Mouse (Mus musculus): ENCODE results near the gene Nt5c3b.

The Nt5c3b gene

DNA sequence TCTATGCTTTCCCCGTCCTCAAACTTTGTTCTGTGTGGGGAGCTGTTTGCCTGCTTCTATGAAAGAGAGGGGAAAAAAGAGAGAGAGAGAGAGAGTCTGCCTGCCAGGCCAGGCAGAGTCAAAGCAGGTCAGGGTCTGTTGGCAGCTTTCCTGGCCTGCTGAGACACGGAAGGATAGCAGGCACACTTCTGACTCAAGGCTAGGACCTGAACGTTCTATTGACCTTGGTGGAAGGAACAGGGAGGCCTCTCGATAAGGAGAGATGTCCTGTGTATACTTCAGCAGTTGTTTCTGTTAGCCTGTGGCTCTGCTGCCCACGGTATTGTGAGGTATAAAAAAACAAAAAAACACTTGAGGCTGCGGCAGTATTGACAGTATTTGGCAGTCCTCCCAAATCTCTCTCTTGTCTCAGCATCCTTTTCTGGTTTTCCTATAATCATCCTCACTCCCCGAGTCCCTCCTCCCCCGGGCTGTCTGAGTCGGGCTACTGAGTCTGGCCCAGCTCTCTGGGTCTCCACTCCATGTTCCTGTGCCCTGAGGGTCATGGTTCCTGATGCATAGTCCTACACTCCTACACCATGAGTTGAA, 12.9 kb downstream of the Nt5c3b start:
- no peak for DNase-seq (ENCODE audit: low spot score in 2 of 2)

DNA sequence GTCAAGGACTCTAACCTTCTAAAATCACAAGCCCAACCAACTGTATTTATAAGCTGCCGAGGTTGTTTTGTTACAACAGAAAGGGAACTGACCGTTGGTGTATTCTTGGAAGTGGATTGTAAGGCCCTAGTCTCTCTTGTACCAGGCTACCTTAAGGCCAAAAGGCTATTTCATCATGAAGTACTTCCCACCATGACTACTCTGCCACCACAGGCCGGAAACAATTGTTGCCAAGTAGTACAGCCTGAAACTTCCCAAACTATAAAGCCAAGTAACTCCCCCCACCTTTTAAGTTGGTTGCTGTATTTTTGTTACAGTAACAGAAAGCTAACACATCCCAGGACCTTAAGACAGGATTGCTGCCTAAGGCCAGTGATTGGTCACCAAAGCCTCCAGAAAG, 14.8 kb downstream of the Nt5c3b start:
- DNase-seq (ENCODE audit: low spot score in 2 of 2), result no peak

DNA sequence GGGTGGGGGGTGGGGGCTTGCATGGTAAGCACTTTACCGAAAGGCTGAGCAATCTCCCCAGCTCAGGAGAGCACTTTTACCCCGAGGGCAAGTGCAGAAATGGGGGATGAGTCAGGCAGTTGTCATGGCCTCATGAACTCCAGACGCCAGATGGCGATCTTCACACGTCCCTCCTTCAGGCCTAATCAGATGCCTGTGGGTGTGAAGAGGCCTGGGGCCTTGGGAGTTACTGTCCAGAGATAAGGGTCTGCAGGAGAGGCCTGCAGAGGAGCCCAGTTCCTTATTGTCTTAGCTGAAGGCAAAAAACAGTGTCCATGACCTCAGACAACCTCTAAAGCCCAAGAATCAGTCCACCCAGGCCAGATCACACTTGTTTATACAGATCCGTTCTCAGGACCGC, 15.8 kb downstream of the Nt5c3b start:
- peak in 1 of 2 experiments; percentile 77 for DNase-seq (ENCODE audit: low spot score in 2 of 2)

DNA sequence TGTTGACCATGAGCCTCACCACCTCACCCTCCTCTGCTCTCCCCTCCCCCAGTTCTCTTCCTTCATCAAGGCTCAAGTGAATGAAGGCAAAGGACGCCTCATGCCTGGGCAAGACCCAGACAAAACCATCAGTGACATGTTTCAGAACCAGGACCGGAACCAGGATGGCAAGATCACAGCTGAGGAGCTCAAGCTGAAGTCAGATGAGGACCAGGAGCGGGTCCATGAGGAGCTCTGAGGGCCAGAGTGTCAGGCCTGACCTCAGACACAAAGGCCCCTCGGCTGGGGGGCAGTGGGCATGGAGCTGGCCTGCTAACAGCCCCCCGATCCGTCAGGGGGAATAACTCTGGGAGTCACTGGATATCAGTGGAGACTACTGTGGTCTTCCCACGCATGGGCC, 17.8 kb downstream of the Nt5c3b start:
- no peak for DNase-seq (ENCODE audit: low spot score in 2 of 2)

DNA sequence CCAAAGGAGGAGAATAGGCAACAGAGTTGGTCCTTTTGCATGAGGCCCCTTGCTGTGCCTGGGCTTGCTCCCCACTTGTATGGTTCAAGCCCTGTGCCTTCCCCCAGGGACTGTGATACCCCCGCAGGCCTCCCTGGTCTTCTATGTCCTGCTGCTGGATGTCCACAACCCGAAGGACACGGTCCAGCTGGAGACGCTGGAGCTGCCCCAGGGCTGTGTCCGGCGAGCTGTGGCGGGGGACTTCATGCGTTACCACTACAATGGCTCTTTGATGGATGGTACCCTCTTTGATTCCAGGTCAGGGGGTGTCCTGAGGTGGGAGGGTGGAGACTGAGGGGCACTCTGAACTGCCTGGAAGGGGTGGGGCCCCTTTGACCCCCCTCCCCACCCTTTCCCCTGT, 20.1 kb downstream of the Nt5c3b start:
- no peak for DNase-seq (ENCODE audit: low spot score in 2 of 2)

DNA sequence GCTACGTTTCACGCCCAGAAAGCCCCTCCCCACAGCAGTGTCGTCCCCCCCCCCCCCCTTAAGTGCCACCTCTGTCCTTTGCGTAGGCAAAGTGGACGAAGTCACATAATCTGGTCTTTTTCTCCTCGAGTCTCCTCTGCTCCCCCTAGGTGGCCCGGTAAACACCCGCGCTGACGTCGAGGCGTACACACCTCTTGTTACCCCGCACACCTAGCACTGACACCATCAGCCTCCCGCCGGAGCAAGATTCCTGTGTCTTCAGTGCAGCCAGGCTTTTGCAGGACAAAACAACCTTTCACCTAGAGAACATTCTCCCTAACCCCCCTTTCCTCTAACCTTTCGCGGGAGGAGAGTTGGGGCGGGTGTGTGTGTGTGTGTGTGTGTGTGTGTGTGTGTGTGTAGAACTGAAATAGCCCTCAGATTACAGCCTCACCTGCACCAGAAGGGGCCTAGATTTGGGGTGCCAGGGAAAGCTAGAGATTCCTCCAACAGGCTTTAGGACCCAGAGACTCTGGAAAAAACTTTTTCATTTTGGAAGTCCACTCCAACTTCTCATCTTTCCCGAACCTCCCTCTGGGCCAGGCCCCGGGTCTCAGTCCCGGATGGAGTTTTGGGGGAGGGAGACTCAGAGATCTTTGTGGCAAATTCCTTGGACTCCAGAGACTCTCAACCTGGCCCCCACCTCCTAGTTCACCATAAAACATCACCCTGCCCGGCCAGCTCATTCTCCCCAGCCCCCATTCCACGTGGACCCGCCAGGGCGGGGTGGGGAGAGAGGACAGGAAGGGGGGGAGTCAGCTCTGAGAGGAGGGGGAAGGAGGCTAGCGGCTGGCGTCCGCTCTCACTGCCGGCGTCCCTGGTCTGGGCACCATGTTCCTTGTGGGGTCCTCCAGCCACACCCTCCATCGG, 26.4 kb downstream of the Nt5c3b start, which contains the start of gene Fkbp10:
Gene Fkbp10 (plus strand): TSS at position 784 of the 909 bp plus-strand sequence.
- no peak for DNase-seq (ENCODE audit: low spot score in 2 of 2)

DNA sequence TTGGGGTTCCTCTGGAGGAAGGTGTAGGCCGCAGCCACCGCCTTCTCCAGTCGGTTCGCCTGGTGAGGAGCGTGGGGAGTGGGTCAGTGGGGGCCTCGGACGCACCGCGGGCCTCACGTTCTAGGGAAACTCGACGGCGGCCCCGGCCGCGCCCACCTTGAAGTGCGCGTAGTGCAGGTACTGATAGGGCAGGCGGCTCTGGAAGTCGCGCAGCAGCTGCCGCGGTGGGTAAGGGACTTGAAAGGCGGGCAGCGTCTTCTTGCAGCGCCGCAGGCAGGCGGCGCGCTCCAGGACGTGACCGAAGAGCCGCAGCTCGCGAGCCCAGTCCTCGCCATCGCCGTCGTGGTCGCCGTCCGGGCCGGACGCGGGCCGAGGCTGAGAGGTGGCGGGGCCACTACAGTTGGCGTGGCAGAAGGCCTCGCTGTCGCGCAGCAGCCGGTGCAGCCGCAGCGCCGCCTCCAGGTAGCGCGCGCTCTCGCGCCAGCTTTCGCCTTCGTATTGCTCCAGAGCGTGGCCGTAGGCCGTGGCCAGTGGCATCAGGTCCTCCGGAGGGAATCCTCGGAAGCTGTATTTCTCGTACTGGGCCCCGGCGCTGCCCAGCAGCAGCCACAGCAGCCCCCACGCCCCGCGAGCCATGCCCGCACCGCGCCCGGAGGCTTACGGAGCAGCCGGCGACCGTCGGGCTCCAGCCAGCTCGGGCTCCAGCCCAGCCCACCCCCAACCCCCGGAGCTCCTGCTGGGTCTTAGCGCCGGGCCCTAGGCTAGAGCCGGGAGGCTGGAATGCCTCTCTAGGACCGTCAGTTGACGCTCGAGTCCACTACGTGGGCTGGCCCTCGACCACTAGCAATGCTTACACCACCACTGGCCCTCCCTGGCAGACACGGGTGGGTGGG, 27.3 kb downstream of the Nt5c3b start, which contains the start of gene P3h4:
Gene P3h4 (minus strand): TSS at position 816 of the 893 bp plus-strand sequence.
- DNase-seq (ENCODE audit: low spot score in 2 of 2), result peak in 1 of 2 experiments; percentile 74

DNA sequence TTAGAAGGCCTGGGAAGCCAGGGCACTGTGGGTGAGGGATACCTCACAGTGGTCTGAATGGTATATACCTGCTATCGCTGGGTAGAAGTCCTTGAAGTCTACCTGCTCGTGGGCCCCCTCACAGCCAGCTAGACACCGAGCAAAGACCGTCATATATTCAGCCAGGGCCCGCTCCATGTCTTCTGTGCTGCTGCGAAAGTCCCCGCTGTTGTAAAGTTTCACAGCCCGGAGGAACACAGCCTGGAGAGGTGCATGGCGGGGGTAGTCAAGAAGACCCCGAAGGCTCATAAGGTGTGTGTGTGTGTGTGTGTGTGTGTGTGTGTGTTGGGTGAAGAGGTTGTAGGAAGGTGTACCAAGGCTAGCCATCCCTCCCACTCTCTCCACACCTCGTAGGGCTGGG, 28.1 kb downstream of the Nt5c3b start:
- no peak for DNase-seq (ENCODE audit: low spot score in 2 of 2)

DNA sequence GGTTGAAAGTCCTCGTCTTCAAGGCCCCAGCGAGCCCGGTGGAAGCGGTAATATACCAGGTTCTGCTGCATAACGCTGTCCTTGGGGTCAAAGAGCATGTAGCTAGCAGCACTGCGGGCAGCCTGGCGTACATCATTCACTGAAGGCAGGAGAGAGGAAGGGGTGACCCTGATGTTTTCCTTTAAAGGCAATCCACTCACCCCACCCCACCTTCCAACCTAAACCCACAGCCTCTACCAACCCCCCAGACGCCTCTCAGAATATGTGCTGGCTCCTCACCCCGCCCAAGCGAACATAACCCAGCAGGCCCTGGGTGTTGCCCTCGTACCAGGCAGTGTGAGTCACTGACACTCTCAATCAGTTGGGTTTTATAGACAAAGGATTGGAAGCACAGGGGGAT, 29.9 kb downstream of the Nt5c3b start:
- no peak for DNase-seq (ENCODE audit: low spot score in 2 of 2)

DNA sequence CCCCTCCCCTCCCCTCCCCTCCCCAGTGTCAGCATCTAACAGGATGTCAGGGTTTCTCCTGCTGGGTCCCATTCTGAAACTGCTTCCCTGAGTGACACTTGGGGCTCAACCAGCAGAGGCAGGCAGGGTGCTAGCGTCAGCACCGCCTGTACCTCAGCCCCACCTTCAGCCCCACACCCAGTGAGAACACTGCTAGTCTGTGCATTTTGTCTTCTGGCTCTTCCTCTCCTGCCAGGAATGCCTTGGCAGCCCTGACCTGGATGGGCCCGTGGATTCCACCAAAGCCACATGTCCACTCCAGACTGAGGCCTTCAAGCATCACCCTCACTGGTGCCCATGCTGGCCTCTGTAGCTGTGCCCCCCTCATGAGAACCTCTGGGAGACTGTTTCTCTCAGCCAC, 31.9 kb downstream of the Nt5c3b start:
- DNase-seq (ENCODE audit: low spot score in 2 of 2), result no peak

DNA sequence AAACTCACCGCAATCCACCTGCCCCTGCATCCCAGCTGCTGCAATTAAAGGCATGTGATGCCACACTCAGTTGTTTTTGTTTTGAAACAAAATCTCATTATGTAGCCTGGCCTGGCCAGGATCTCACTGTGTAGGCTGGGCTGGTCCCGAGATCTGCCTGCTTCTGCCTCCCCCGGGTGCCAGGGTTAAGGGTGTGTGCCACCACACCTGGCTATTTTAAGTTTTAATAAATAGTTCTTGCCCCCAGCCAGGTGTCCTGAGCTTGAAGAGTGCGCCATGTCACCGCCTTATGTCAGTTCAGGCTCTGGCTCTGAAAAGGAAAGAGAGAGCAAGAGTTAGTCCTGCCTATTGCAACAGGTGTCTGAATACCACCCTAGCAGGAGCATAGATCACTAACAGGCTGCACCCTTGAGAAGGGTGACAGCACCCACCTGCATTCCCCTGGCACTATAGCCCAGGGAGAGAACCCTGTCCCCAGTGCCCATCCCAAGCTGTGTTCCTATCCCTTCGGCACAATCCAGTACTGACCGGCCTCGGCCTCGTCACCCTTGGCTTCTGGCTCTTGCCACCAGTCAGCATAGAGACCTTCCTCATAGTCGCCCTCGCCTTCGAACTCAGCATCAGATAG, 32.7 kb downstream of the Nt5c3b start:
- no peak for DNase-seq (ENCODE audit: low spot score in 2 of 2)

DNA sequence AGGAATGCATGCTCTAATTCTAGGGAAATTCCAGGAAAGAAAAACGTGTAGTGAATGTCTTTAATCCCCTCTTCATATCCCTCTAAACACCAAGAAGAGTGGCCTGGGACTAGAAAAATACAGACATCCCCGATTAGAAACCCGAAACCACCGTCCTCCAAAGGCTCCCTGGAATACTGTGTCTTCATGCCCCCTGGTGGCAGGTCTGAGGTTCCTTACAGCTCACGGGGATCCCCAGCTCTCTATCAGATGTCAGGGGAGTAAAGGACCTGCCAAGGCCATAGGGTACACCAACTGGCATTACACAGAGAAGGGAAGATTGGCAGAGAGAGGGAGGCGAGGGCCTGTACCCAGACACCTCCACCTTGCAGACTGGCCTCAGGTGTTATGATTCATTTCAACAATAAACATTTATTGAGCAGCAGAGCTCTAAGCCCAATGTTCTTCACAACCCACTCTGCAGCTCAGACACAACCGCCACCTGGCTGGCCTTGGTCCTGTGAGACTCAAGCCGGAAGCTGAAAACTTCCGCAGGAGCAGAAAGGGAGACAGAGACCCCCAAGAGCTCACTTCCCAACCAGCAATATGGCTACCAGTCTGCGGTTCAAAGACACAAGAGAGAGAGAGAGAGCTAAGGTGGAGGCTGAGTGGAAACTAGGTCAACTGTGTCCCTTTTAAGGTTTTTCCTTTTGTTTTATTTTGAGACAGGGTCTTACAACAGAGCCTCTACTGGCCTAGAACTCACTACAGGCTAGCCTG, 33.4 kb downstream of the Nt5c3b start:
- peak in 1 of 2 experiments; percentile 74 for DNase-seq (ENCODE audit: low spot score in 2 of 2)

DNA sequence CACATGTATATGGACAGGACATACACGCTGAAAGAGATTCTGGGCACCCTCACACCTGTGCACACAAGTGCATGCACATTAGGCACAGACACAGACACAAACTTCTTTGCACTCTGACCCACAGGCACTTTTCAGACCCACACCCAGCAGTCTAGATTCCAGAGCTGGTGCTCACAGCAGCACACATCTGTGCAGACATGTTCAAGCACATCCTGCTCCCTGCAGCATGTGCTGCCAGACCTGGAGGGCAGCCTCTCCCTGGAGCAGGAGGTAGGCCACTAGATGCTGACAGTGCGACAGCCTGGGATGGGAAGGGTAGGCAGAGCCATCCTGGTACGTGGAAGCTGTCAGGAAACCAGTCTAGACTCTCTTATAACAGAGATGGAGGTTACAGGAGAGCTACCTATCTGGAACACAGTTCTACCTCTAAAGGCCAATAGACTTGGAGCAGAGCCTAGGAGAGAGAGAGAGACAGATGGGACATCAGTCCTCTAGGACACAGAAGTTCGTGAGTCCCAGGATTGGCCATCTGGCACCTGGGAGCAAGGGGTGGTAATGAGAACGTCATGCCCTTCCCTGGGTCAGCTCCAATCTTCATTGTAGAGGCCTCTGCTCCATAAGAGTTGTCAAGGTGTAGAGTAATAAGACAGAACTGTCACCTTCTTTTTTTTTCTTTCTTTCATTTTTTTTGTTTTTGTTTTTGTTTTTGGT, 34.5 kb downstream of the Nt5c3b start:
- DNase-seq (ENCODE audit: low spot score in 2 of 2), result no peak

DNA sequence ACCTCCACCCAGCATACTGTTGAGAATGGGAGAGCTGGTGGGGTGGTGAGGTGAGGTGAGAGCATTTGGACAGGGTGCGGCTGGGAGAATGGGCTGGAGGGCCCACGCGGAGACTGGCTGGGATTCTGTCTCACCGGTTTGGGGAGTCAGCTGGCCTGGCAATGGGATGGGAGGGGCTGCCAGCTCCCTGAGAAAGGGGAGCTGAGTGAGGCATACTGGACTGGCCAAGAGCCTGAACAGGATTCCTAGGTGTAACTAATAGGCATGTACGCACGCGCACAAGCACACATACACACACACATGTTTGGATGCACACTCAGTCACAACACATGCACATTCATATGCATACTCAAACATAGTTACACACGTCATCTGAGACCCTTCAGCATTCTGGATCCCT, 35.3 kb downstream of the Nt5c3b start:
- DNase-seq (ENCODE audit: low spot score in 2 of 2), result no peak

DNA sequence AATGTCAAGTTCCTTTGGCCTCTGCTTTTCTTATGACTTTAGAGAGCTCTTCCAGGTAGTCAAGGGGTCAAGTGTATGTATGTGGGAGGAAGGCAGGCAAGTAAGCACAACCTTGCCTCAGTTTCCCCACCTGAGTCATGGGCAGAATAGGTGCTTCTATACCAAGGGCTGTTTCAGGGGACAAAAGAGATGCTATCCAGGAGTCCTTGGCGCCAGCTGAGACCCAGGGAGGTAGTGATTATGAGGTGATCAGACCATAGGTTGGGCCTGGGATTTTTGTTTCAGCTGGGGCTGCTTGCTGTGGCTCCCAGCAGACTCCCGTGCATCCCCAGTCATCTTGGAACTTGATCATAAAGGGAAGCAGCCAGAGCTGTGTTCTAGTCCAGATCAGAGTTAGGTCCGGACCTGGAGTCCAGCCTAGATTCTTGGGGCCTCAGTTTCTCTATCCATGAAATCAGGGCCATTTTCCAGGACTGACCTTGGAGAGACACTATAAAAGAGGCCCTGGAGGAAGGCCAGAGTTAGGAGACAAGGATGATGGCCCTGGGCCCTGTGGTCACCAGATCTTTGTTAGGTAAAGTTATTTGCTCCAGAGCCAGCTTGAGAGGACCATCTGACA, 37.0 kb downstream of the Nt5c3b start:
- no peak for DNase-seq (ENCODE audit: low spot score in 2 of 2)

DNA sequence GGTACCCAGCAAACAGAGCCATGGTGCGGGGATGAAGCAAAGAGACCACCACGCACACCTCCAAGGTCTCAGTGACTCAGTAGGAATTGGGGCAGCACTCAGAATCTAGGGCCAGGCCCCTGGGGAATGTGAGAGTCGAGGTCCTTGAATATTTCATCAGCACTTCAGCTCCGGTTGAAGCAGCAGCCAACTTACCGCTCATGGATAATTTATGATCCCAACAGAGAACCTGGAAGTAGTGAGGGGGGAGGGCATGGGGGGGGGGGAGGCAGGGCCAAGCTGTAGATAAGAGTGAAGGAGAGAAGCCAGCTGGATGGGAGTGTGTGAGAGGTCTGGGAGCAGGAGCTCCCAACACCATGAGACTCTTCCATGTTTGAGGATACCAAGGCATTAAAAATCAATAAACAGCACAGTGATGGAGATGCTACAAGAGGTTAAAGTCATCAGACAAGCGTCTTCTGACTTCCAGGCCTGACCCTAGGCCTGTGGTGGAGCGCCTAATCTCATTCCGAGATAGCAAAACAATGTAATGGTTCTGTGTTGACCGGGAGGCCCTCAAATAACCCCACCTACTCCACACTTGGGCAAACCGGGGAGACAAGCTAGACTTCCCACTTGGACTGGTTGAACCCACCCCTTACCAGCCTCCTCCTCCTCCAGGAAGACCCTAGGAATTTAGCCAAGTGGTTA, 38.0 kb downstream of the Nt5c3b start:
- DNase-seq (ENCODE audit: low spot score in 2 of 2), result no peak

DNA sequence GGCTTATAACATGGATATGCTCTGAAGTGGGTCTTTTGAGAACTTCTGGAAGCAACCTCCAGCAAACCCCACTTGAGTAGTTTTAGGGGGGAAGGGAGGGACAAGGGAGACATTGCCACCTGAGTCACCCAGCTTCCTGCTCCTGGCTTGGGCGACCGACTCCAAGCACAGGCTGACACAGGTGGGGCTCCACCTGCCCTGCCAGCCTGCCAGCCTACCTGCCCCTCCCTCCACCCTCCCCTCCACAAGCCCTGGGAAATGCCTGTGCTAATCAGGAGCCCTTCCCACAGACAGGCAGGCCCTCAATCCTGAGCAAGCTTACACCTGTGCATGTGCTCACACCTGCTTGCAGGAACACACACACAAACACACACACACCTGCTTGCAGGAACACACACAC, 38.9 kb downstream of the Nt5c3b start:
- DNase-seq (ENCODE audit: low spot score in 2 of 2), result no peak

DNA sequence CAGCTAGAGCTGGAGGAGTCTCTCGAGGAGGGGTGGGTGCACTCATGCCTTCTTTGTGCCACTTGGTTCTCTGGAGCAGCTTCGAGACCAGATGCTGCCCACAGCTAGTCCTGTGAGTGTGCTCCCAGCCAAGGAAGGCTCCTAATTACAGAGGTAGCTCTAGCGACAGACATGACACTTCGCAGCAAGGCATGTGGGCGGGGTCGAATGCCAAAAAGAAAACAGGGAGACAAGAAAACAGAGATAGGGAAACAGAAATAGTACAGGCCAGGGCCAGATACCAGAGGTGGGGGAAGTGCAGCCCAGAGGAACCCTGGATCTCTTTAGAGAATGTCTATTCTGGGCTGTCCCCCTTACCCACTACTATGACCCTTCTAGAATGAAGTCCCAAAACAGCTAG, 39.4 kb downstream of the Nt5c3b start:
- DNase-seq (ENCODE audit: low spot score in 2 of 2), result no peak

DNA sequence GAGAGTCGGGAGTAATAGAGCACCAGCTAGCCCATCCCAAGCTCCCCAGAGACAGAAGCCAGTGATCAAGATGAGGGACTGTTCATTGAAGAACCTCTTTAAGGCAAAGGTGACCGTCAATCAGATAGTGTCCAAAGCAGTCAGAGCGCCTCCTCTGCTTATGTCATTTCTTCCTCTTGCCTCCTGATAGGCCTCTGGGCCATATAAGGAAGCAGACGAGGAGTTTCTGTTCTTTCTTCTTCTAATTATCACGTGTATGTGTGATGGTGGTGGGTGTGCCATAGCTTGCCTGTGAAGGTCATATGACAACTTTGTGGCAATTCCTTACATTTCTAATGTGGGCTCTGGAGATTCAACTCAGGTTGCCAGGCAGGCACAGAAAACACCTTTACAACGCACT, 40.8 kb downstream of the Nt5c3b start:
- no peak for DNase-seq (ENCODE audit: low spot score in 2 of 2)

Data from left cerebral cortex, adult 9 months (tissue).